Mouse (Mus musculus) layer of hippocampus, adult 18-20 months (tissue): ENCODE results near the gene Cd40. TPM values are rescaled to one million over a fixed set of nuclear protein-coding genes. Genes with fewer than 3 reads are reported as not detected.

ENCODE experiments used
- DNase-seq, 2 experiments: peaks; one replicate each; pipeline ENCODE4 v3.0.0; 2022; ENCODE audit warnings: low spot score in 2 of 2
- total RNA-seq, 2 experiments: library from RNA; stranded (reverse); gene quantifications; 2 replicates each; pipeline ENCODE4 v1.2.3; 2021

Gene Cd40
- total RNA-seq, 2 experiments from 2014 or later: 0.10 to 0.28 TPM

DNA sequence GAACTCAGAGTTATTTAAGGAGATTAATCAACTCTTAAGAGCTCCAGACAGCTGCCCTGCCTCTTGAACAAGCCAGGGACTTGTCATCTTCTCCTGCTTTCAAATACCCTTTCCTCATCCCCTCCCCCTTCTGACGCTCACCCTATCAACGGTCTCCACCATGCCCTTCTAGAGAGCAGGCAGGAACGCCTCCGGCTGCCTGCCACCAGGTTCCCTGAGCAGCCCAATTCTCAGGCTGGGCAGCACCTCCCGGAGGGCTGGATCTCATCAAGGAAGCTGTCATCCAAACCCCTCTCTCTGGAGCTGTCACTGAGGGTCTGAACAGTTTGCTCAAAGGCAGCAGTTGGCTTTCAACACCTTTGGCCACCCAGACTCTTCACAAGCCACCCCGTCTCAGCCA, 45.3 kb downstream of the Cd40 start:
- DNase-seq: no peak

DNA sequence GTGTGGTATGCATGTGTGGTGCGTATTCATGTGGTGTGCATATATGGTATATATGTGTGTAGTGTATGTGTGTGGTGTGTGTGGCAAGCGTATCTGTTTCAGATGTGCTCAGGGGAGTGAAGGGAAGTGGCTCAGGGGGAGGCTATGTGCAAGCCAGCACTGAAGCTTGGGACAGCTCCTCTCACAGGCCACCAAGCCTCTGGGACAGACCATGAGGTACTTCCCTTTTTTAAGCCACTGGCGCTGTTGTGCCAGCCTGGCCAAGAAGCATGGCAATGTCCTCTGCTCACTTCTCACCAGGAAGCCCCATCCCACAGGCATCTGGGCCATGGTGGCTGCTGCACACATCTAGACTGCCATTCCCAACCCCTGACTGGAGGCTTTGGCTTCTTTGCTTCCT, 47.5 kb downstream of the Cd40 start:
- no peak for DNase-seq

DNA sequence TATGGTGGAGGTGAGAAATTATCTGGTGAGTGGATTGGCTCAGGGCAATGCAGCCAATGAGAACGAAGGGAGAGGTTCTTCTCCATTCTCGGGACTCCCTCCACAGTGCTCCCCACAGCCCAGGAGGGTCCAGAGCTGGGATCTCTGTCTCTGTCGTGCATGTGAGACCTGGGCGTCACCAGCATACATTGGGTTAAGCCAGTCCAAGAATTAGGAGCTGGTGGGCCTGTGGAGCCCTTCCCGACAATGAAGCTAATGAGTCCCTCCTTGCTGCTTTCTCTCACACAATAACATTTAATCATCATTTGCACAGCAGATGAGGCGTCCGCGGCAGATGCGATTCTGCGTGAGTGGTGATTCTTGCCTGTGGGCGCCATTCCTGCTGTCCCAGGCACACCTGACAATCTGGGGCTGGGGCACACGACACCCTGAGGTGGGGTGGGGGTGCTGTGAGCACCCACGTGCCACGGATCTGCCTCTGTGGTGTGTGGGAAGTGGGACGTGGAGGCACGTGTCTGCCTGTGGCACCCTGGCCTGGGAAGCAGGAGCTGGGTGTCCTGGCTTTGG, 50.2 kb downstream of the Cd40 start:
- peak; percentile 20 to 25 for DNase-seq

DNA sequence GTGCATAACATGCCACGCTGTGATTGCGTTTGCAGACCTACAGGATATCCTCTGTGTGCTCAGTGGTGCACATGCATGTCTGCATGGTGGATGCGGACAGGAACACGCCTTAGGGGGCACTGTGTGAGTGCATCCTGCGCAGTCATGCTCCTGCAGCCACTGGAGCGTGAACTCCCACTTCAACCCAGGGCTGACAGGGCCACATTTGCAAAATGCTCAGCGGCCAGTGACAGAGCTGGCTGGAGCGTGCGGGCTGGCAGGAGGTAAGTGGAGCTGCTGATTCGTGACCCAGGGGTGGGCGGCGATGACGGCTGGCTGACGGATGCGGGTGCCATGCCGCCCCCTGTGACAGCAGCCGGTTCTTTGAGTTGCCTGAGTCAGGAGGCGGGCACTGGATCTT, 51.2 kb downstream of the Cd40 start:
- no peak for DNase-seq

DNA sequence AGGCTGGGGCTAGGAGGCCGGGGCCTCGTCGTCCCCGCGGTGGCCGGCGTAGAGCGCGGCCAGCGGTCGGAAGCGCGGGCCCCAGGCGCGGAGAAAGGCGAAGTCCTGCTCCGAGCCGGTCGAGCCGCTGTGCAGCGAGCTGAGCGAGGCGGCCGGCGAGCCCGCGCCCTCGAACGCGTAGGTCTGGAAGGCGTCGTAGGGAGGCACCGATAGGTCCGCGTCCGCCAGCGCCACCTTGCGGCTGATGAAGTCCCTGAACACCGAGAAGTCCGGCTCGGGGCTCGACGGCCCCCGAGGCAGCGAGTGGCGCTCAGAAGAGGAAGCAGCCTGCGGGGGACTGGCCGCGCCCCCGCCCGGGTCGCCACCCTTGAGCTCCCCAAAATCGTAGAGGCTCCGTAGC, 56.7 kb downstream of the Cd40 start:
- DNase-seq: peak; percentile 16 to 69

DNA sequence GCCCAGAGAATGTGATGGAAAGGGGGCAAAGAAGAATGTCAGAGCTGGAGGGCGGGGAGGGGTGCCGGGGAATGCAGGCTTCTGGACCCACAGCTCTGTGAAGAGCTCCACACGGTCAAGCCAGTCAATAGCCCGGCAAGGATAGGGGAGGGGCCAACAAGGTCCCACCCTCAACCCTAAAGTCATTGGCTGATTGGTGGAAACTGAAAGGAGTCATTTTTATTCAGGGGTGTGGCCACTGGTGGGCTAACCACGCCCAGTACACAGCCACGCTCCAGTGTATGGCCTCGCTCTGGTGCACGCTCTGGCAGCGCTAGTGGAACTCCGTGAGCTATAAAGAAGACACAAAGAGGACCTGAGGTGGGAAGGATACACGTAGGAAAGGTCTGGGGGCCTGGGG, 58.3 kb downstream of the Cd40 start:
- no peak for DNase-seq

DNA sequence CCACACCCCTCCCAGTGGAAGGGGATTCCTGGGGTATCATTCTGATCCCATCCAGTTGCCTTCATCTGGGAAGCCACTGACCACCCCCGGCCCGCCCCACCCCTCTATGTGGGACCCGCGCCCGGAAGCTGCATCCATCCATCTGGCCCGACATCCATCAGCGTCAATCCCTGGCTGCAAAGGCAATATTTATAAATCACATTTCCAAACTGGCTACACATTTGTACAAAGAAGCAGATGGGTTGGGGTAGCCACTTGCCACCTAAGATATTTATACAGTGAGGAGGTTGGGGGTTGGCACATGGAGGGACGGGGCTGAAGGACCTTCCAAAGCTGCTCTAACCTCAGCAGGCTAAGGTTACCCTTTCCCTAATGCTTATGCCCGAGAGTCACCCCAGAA, 65.3 kb downstream of the Cd40 start:
- peak in 1 of 2 experiments; percentile 15 for DNase-seq

DNA sequence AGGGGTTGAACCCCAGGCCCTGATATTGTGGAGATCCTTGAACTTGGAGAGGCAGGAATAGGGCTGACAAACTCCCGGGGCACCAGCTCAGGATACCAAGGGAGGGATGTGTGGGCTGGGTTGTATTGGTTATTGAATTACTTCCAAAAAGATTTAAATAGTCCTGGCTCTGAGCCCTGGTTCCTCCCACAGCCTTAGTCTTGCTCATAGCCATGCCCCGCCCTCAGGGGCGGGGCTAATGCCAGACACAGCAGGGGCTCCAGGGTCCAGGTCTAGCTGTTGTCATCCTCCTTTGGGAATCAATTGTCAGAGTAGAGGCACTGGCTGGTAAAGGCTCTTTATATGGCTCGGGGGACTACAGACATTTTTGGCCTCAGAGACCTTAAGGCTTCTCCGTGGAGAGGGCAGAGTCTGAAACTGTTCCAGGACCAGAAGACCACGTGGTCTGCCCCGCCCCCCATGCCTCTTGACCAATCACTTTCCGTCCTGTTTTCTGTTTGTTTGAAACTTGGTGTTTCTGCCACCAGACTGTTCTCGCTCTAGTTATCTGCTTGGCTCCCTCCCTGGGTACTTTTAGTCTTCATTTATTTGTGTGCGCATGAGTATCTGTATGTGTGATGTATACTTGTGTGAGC, 65.9 kb downstream of the Cd40 start:
- peak; percentile 19 to 70 for DNase-seq

Other genes starting within 250 kb of the Cd40 start
- 10 to 100 TPM; 22.7 to 26.3 TPM for gene Zswim1, start 232.9 kb upstream of the Cd40 start, total RNA-seq
- under 1 TPM in 1 of 2 experiments, not detected in 1; 0.43 TPM for gene Spata25, start 227.1 kb upstream of the Cd40 start, total RNA-seq
- gene Ctsa, start 222.8 kb upstream of the Cd40 start, total RNA-seq: 100 to 1,000 TPM; 103 TPM
- 1 to 10 TPM; 2.5 to 3.0 TPM for gene Neurl2, start 222.2 kb upstream of the Cd40 start, total RNA-seq
- 10 to 100 TPM; 77.0 to 77.9 TPM for gene Pltp, start 197.9 kb upstream of the Cd40 start, total RNA-seq
- 10 to 100 TPM; 41.9 to 45.2 TPM for gene Pcif1, start 176.3 kb upstream of the Cd40 start, total RNA-seq
- 10 to 100 TPM; 25.9 to 26.8 TPM for gene Zfp335, start 143.9 kb upstream of the Cd40 start, total RNA-seq
- gene Mmp9, start 114.8 kb upstream of the Cd40 start, total RNA-seq: 1 to 10 TPM; 1.5 to 1.6 TPM
- gene Slc12a5, start 94.8 kb upstream of the Cd40 start, total RNA-seq: 100 to 1,000 TPM; 396 to 408 TPM
- gene Ncoa5, start 20.8 kb upstream of the Cd40 start, total RNA-seq: 10 to 100 TPM; 57.0 to 59.2 TPM
- gene 1700025C18Rik, start 35.1 kb downstream of the Cd40 start, total RNA-seq: not detected
- 10 to 100 TPM; 14.3 to 23.1 TPM for gene Cdh22, start 179.2 kb downstream of the Cd40 start, total RNA-seq
- 100 to 1,000 TPM in 1 of 2 experiments, 10 to 100 TPM in 1; 96.3 to 101 TPM for gene Slc35c2, start 232.2 kb downstream of the Cd40 start, total RNA-seq